Mouse (Mus musculus) MEL (cell line): ENCODE measurements at regions not wholly inside any gene's neighbourhood (a gene's known extent, or its start where the extent isn't known, plus 50 kb on each side); places are given as distances from the start of the nearest gene placed in this dataset.

ENCODE experiments used
- DNase-seq: peaks from one replicate; pipeline ENCODE4 v3.0.0; 2011; ENCODE audit warnings: low read depth, low spot score
- H3K27ac ChIP-seq: 2 replicates; pipeline ENCODE4 v1.5.1; 2012; ENCODE audit warnings: low read depth, mild to moderate bottlenecking, control low read depth, low read length, moderate library complexity; ENCODE audit not compliant: control insufficient read depth
- H3K27me3 ChIP-seq, 2 experiments: fragments of 150-350 bp in 1 of 2; sonication (generic) in 1 of 2; 2 replicates each; pipeline ENCODE4 v1.6.1; 2012; ENCODE audit warnings: low read length in 2 of 2, mild to moderate bottlenecking in 2 of 2, improper control_type of control experiment in 1 of 2, moderate library complexity in 1 of 2; ENCODE audit not compliant: insufficient read depth in 2 of 2, control insufficient read depth in 1 of 2
- H3K36me3 ChIP-seq, 2 experiments: 2 replicates each; pipeline ENCODE4 v1.6.1; 2012 to 2014; ENCODE audit warnings: low read length in 2 of 2, improper control_type of control experiment in 1 of 2, inconsistent platforms in 1 of 2, mild to moderate bottlenecking in 1 of 2; ENCODE audit not compliant: insufficient read depth in 2 of 2, control insufficient read depth in 1 of 2
- H3K4me1 ChIP-seq, 2 experiments: fragments of 150-350 bp in 1 of 2; sonication (generic) in 1 of 2; 2 replicates each; pipeline ENCODE4 v1.6.1; 2012; ENCODE audit warnings: low read length in 2 of 2, improper control_type of control experiment in 1 of 2, mild to moderate bottlenecking in 1 of 2; ENCODE audit not compliant: insufficient read depth in 2 of 2, control insufficient read depth in 1 of 2
- H3K4me3 ChIP-seq, 2 experiments: fragments of 150-350 bp in 1 of 2; sonication (generic) in 1 of 2; 2 replicates each; pipeline ENCODE4 v1.5.1; 2012; ENCODE audit warnings: low read depth in 2 of 2, low read length in 2 of 2, mild to moderate bottlenecking in 2 of 2, moderate library complexity in 2 of 2, control low read depth in 1 of 2, improper control_type of control experiment in 1 of 2; ENCODE audit not compliant: control insufficient read depth in 1 of 2, insufficient read depth in 1 of 2
- H3K79me2 ChIP-seq: 2 replicates; pipeline ENCODE4 v1.6.1; 2012; ENCODE audit warnings: mild to moderate bottlenecking, low read length, moderate library complexity; ENCODE audit not compliant: control insufficient read depth, poor library complexity, insufficient read depth
- H3K9ac ChIP-seq: 2 replicates; pipeline ENCODE4 v1.6.1; 2012; ENCODE audit warnings: low read depth, mild to moderate bottlenecking, control low read depth, low read length, moderate library complexity; ENCODE audit not compliant: control insufficient read depth, poor library complexity, severe bottlenecking
- H3K9me3 ChIP-seq: fragments of 150-350 bp; sonication (generic); replicated peaks from 2 replicates; pipeline ENCODE4 v1.6.1; 2012; ENCODE audit warnings: mild to moderate bottlenecking, low read length, improper control_type of control experiment, moderate library complexity; ENCODE audit not compliant: insufficient read depth
- BHLHE40 ChIP-seq: IDR thresholded peaks from 2 replicates; pipeline ENCODE4 v1.6.1; 2012; ENCODE audit warnings: low read depth, mild to moderate bottlenecking, inconsistent platforms, low read length, improper control_type of control experiment, borderline replicate concordance
- CHD1 ChIP-seq: IDR thresholded peaks from 2 replicates; pipeline ENCODE4 v1.6.1; 2012; ENCODE audit warnings: low read depth, mild to moderate bottlenecking, inconsistent platforms, low read length, improper control_type of control experiment
- CTCF ChIP-seq, 3 experiments: IDR thresholded peaks in 2 of 3; conservative IDR thresholded peaks in 1 of 3; 2 replicates each; pipeline ENCODE4 v1.5.1; 2011 to 2012; ENCODE audit warnings: low read length in 3 of 3, low read depth in 2 of 3, mild to moderate bottlenecking in 2 of 3, improper control_type of control experiment in 1 of 3, inconsistent platforms in 1 of 3, mixed read lengths in 1 of 3, moderate library complexity in 1 of 3; ENCODE audit not compliant: control insufficient read depth in 1 of 3, insufficient read depth in 1 of 3, poor library complexity in 1 of 3, severe bottlenecking in 1 of 3
- E2F4 ChIP-seq: IDR thresholded peaks from 2 replicates; pipeline ENCODE4 v1.6.1; 2011; ENCODE audit warnings: low read depth, low read length, improper control_type of control experiment, borderline replicate concordance
- ELF1 ChIP-seq: IDR thresholded peaks from 2 replicates; pipeline ENCODE4 v1.6.1; 2014; ENCODE audit warnings: low read depth, mild to moderate bottlenecking, inconsistent platforms, low read length, improper control_type of control experiment, moderate library complexity
- EP300 ChIP-seq, 2 experiments: IDR thresholded peaks; 2 replicates each; pipeline ENCODE4 v1.6.1; 2011; ENCODE audit warnings: improper control_type of control experiment in 2 of 2, low read length in 2 of 2, low read depth in 1 of 2, mild to moderate bottlenecking in 1 of 2
- GABPA ChIP-seq: IDR thresholded peaks from 2 replicates; pipeline ENCODE4 v1.6.1; 2012; ENCODE audit warnings: low read depth, mild to moderate bottlenecking, inconsistent platforms, low read length, improper control_type of control experiment, moderate library complexity
- GATA1 ChIP-seq: IDR thresholded peaks from 2 replicates; pipeline ENCODE4 v1.6.1; 2011; ENCODE audit warnings: low read depth, low read length, improper control_type of control experiment
- HCFC1 ChIP-seq: IDR thresholded peaks from 2 replicates; pipeline ENCODE4 v1.6.1; 2012; ENCODE audit warnings: low read depth, mild to moderate bottlenecking, inconsistent platforms, low read length, improper control_type of control experiment, moderate library complexity
- JUND ChIP-seq: IDR thresholded peaks from 2 replicates; pipeline ENCODE4 v1.6.1; 2011; ENCODE audit warnings: low read depth, mild to moderate bottlenecking, improper control_type of control experiment, low read length
- MAFK ChIP-seq: IDR thresholded peaks from 2 replicates; pipeline ENCODE4 v1.6.1; 2011; ENCODE audit warnings: low read depth, mild to moderate bottlenecking, low read length, improper control_type of control experiment, borderline replicate concordance
- MAX ChIP-seq: IDR thresholded peaks from 2 replicates; pipeline ENCODE4 v1.6.1; 2011; ENCODE audit warnings: low read length, improper control_type of control experiment
- MEF2A ChIP-seq: IDR thresholded peaks from 2 replicates; pipeline ENCODE4 v1.6.1; 2014; ENCODE audit warnings: low read depth, mild to moderate bottlenecking, inconsistent platforms, low read length, improper control_type of control experiment; ENCODE audit not compliant: poor library complexity, insufficient replicate concordance, severe bottlenecking; ENCODE audit errors: extremely low read depth
- MYC ChIP-seq: IDR thresholded peaks from 2 replicates; pipeline ENCODE4 v1.6.1; 2011; ENCODE audit warnings: low read depth, mild to moderate bottlenecking, low read length, improper control_type of control experiment, moderate library complexity
- POLR2A ChIP-seq, 2 experiments: IDR thresholded peaks; 2 replicates each; pipeline ENCODE4 v1.6.1; 2011 to 2012; ENCODE audit warnings: low read length in 2 of 2, mild to moderate bottlenecking in 2 of 2, control low read depth in 1 of 2, improper control_type of control experiment in 1 of 2, low read depth in 1 of 2, moderate library complexity in 1 of 2; ENCODE audit not compliant: control insufficient read depth in 1 of 2, insufficient read depth in 1 of 2, poor library complexity in 1 of 2
- POLR2AphosphoS5 ChIP-seq: IDR thresholded peaks from 2 replicates; pipeline ENCODE4 v1.6.1; 2012; ENCODE audit warnings: low read depth, borderline replicate concordance, mild to moderate bottlenecking, inconsistent platforms, low read length, moderate library complexity, mixed read lengths
- RAD21 ChIP-seq: IDR thresholded peaks from 2 replicates; pipeline ENCODE4 v1.6.1; 2011; ENCODE audit warnings: mild to moderate bottlenecking, low read depth, low read length, improper control_type of control experiment
- RCOR1 ChIP-seq: IDR thresholded peaks from 2 replicates; pipeline ENCODE4 v1.6.1; 2012; ENCODE audit warnings: low read depth, mild to moderate bottlenecking, inconsistent platforms, low read length, improper control_type of control experiment
- SIN3A ChIP-seq: IDR thresholded peaks from 2 replicates; pipeline ENCODE4 v1.6.1; 2012; ENCODE audit warnings: low read length, improper control_type of control experiment, inconsistent platforms
- TAL1 ChIP-seq: IDR thresholded peaks from 2 replicates; pipeline ENCODE4 v1.6.1; 2012; ENCODE audit warnings: mild to moderate bottlenecking, inconsistent platforms, low read length, moderate library complexity, mixed read lengths
- TBP ChIP-seq: IDR thresholded peaks from 2 replicates; pipeline ENCODE4 v1.8.0; 2011; ENCODE audit warnings: low read depth, low read length, improper control_type of control experiment
- TCF12 ChIP-seq: IDR thresholded peaks from 2 replicates; pipeline ENCODE4 v1.6.1; 2014; ENCODE audit warnings: low read depth, mild to moderate bottlenecking, inconsistent platforms, low read length, improper control_type of control experiment, moderate library complexity
- USF2 ChIP-seq, 2 experiments: IDR thresholded peaks; 2 replicates each; pipeline ENCODE4 v1.6.1; 2011 to 2012; ENCODE audit warnings: improper control_type of control experiment in 2 of 2, low read length in 2 of 2, borderline replicate concordance in 1 of 2, inconsistent platforms in 1 of 2, low read depth in 1 of 2, mild to moderate bottlenecking in 1 of 2; ENCODE audit not compliant: insufficient read depth in 1 of 2
- ZC3H11A ChIP-seq: IDR thresholded peaks from 2 replicates; pipeline ENCODE4 v1.6.1; 2012; ENCODE audit warnings: low read depth, mild to moderate bottlenecking, inconsistent platforms, low read length, improper control_type of control experiment
- ZKSCAN1 ChIP-seq: IDR thresholded peaks from 2 replicates; pipeline ENCODE4 v1.6.1; 2012; ENCODE audit warnings: low read depth, mild to moderate bottlenecking, inconsistent platforms, low read length, improper control_type of control experiment, moderate library complexity
- ZMIZ1 ChIP-seq: IDR thresholded peaks from 2 replicates; pipeline ENCODE4 v1.6.1; 2012; ENCODE audit warnings: low read depth, mild to moderate bottlenecking, inconsistent platforms, low read length, improper control_type of control experiment, moderate library complexity
- ZNF384 ChIP-seq: IDR thresholded peaks from 2 replicates; pipeline ENCODE4 v1.6.1; 2012; ENCODE audit warnings: low read depth, mild to moderate bottlenecking, inconsistent platforms, low read length, improper control_type of control experiment

DNA sequence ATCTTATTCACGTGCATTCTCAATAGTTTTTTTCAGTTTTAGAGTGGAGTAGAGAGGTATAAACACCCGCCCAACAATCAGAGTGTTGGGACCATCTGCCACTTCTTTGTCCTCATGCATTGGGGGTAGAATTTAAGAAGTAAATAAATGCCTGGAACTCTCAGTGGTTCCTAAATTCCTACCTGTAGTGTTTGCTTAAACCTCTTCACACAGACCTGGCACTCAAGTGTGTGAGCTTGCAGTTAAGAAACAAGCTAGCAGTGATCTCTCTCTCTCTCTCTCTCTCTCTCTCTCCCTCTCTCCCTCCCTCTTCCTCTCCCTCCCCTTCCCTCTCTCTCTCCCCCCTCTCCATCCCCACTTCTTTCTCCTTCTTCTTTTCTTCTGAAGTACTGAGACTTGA, 406.5 kb downstream of the Rnd3 start:
- Histone ChIP-seq H3K9ac (no peak overlapping the region), H3K4me1 (no peaks in the 10 kb centered on the region), H3K4me3 (no peak overlapping the region), H3K36me3 (no peaks in the 10 kb centered on the region), H3K27me3 (no peaks in the 10 kb centered on the region), H3K27ac (no peak overlapping the region), H3K79me2 (no peaks in the 10 kb centered on the region), H3K9me3 (no peaks in the 10 kb centered on the region)
- TF ChIP-seq MEF2A = no peak
- no peak for TF ChIP-seq GABPA
- TF ChIP-seq ELF1 = no peak
- TF ChIP-seq RCOR1 = no peak
- no peak for TF ChIP-seq POLR2A (IDR thresholded peaks at IDR 0.05; ENCODE audit: control insufficient read depth in 1 of 2, insufficient read depth in 1 of 2, low read depth in 1 of 2, low read length in 2 of 2, poor library complexity in 1 of 2)
- no peak for TF ChIP-seq CTCF (IDR thresholded peaks at IDR 0.05 in 2 of 3, conservative IDR thresholded peaks at IDR 0.05 in 1 of 3; ENCODE audit: control insufficient read depth in 1 of 3, insufficient read depth in 1 of 3, low read depth in 2 of 3, low read length in 3 of 3, poor library complexity in 1 of 3, severe bottlenecking in 1 of 3)
- no peak for TF ChIP-seq HCFC1
- TF ChIP-seq EP300 (IDR thresholded peaks at IDR 0.05; ENCODE audit: low read depth in 1 of 2, low read length in 2 of 2) = no peak
- no peak for TF ChIP-seq MAX
- TF ChIP-seq TAL1 = no peak
- DNase-seq = no peak

DNA sequence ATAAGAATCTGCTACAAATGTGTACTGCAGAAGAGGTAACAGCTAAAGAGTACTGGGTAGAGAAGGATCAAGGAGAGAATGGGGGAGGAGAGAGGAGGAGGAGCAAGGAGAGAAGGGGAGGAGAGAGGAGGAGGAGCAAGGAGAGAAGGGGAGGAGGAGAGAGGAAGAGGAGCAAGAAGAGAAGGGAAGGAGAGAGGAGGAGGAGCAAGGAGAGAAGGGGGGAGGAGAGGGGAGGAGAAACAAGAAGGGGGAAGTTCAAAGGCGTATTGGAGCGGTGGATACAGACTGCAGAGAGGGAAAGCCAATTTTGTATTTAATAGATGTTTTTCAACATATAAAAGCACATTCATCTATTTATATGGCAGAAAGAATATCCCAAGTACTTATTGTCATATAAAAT, 407.6 kb downstream of the Rnd3 start:
- Histone ChIP-seq H3K36me3 (no peaks in the 10 kb centered on the region), H3K27ac (no peak overlapping the region)
- DNase-seq = peak; percentile 39

DNA sequence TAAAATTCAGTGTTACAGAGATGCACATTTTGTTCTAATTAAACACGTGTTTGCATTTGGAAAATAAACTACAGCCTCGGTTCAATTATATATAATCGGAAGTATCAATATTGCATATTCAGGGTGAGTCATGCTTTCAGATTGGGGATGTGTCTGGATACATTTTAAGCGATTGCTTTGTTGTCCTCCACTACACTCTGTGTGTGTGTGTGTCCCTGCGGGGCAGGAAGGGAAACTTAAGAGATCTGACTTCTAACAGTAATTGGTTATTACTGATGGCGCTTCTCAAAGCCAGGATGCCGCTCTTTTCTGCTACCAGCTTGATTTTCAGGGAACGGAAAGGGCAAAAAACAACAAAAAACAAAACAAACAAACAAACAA, 409.3 kb downstream of the Rnd3 start:
- DNase-seq = no peak
- H3K4me3 ChIP-seq = no peak overlapping the region
- no peaks in the 10 kb centered on the region for H3K79me2 ChIP-seq
- no peak overlapping the region for H3K27ac ChIP-seq
- no peaks in the 10 kb centered on the region for H3K9me3 ChIP-seq
- TF ChIP-seq SIN3A (no peak), MYC (no peak), GATA1 (no peak), USF2 (IDR thresholded peaks at IDR 0.05; ENCODE audit: borderline replicate concordance in 1 of 2, insufficient read depth in 1 of 2, low read depth in 1 of 2, low read length in 2 of 2) (no peak), ELF1 (no peak), CTCF (IDR thresholded peaks at IDR 0.05 in 2 of 3, conservative IDR thresholded peaks at IDR 0.05 in 1 of 3; ENCODE audit: control insufficient read depth in 1 of 3, insufficient read depth in 1 of 3, low read depth in 2 of 3, low read length in 3 of 3, poor library complexity in 1 of 3, severe bottlenecking in 1 of 3) (no peak), TAL1 (no peak), MAX (no peak), CHD1 (no peak), ZMIZ1 (no peak), TCF12 (no peak), POLR2AphosphoS5 (no peak), ZC3H11A (no peak), ZKSCAN1 (no peak), RAD21 (no peak)
- no peaks in the 10 kb centered on the region for H3K36me3 ChIP-seq
- no peak overlapping the region for H3K9ac ChIP-seq
- H3K4me1 ChIP-seq = no peaks in the 10 kb centered on the region
- H3K27me3 ChIP-seq = no peaks in the 10 kb centered on the region

More for the DNA sequence above, 407.6 kb downstream of the Rnd3 start:
- Histone ChIP-seq H3K4me3 (no peak overlapping the region), H3K27me3 (no peaks in the 10 kb centered on the region), H3K4me1 (no peaks in the 10 kb centered on the region), H3K9me3 (no peaks in the 10 kb centered on the region), H3K9ac (no peak overlapping the region), H3K79me2 (no peaks in the 10 kb centered on the region)
- TF ChIP-seq USF2 (IDR thresholded peaks at IDR 0.05; ENCODE audit: borderline replicate concordance in 1 of 2, insufficient read depth in 1 of 2, low read depth in 1 of 2, low read length in 2 of 2) (no peak), ZMIZ1 (no peak), JUND (no peak), MAFK (no peak), E2F4 (no peak), ZC3H11A (no peak), RCOR1 (no peak), ZNF384 (no peak), BHLHE40 (no peak), GATA1 (no peak), TCF12 (no peak), TBP (no peak), TAL1 (no peak)
